Mouse (Mus musculus): ENCODE data around the gene Tekt5. TPM values are rescaled to one million over a fixed set of nuclear protein-coding genes. Genes with fewer than 3 reads are reported as not detected.
A peak's percentile ranks its signal among the peaks of the same experiment; 100 is the strongest.

Gene Tekt5
- total and polyA plus RNA-seq, 2 experiments: 0.07 to 0.09 TPM

- no peak for DNase-seq (ENCODE audit: extremely low read depth, low read depth, low spot score)
- Histone ChIP-seq H3K4me3 (ENCODE audit: insufficient read depth, low read depth, low read length) (no peak overlapping the region), H3K4me1 (ENCODE audit: control insufficient read depth, insufficient read depth, low read length) (peaks cover 2% of the 10 kb centered on the region; the same call in 1 of the 2 replicates), H3K9ac (ENCODE audit: low read depth, low read length) (no peak overlapping the region), H3K27me3 (ENCODE audit: control insufficient read depth, insufficient read depth, low read length) (no peaks in the 10 kb centered on the region), H3K36me3 (ENCODE audit: control insufficient read depth, insufficient read depth, low read length) (no peaks in the 10 kb centered on the region), H3K79me2 (ENCODE audit: control insufficient read depth, insufficient read depth, low read length) (no peaks in the 10 kb centered on the region), H3K27ac (replicated peaks; ENCODE audit: insufficient read depth, low read depth, low read length) (no peak overlapping the region)
- WGBS: 89% methylated on average over 6 of the region's 6 CpGs
- TF ChIP-seq CTCF (IDR thresholded peaks at IDR 0.05; ENCODE audit: low read depth, low read length) (no peak), POLR2A (IDR thresholded peaks at IDR 0.05; ENCODE audit: extremely low read depth, insufficient read depth, low read length) (no peak)
Observed at GRCm38 (mm10) chr16:10388634-10389365, 6.5 kb downstream of the Tekt5 start.

- Histone ChIP-seq H3K36me3 (ENCODE audit: control insufficient read depth, insufficient read depth, low read length) (no peaks in the 10 kb centered on the region), H3K79me2 (ENCODE audit: control insufficient read depth, insufficient read depth, low read length) (no peaks in the 10 kb centered on the region), H3K4me1 (ENCODE audit: control insufficient read depth, insufficient read depth, low read length) (peaks cover 2% of the 10 kb centered on the region; the same call in 1 of the 2 replicates), H3K27me3 (ENCODE audit: control insufficient read depth, insufficient read depth, low read length) (no peaks in the 10 kb centered on the region), H3K9ac (ENCODE audit: low read depth, low read length) (no peak overlapping the region), H3K4me3 (ENCODE audit: insufficient read depth, low read depth, low read length) (no peak overlapping the region), H3K27ac (replicated peaks; ENCODE audit: insufficient read depth, low read depth, low read length) (no peak overlapping the region)
- DNase-seq (ENCODE audit: extremely low read depth, low read depth, low spot score): no peak
- TF ChIP-seq CTCF (IDR thresholded peaks at IDR 0.05; ENCODE audit: low read depth, low read length) (no peak), POLR2A (IDR thresholded peaks at IDR 0.05; ENCODE audit: extremely low read depth, insufficient read depth, low read length) (no peak)
- 86% methylated on average over 12 of the region's 12 CpGs for WGBS
Observed at GRCm38 (mm10) chr16:10385261-10385660, 10.0 kb downstream of the Tekt5 start.

GRCm38 (mm10) chr16:10384544-10384943 is 10.7 kb downstream of the Tekt5 start:
- peaks cover 2% of the 10 kb centered on the region; the same call in 1 of the 2 replicates for H3K4me1 ChIP-seq (ENCODE audit: control insufficient read depth, insufficient read depth, low read length)
- no peak for DNase-seq (ENCODE audit: extremely low read depth, low read depth, low spot score)
- H3K36me3 ChIP-seq (ENCODE audit: control insufficient read depth, insufficient read depth, low read length): no peaks in the 10 kb centered on the region
- no peaks in the 10 kb centered on the region for H3K27me3 ChIP-seq (ENCODE audit: control insufficient read depth, insufficient read depth, low read length)
- no peaks in the 10 kb centered on the region for H3K79me2 ChIP-seq (ENCODE audit: control insufficient read depth, insufficient read depth, low read length)
- H3K27ac ChIP-seq (replicated peaks; ENCODE audit: insufficient read depth, low read depth, low read length): no peak overlapping the region
- 63% methylated on average over 3 of the region's 3 CpGs for WGBS
- no peak overlapping the region for H3K4me3 ChIP-seq (ENCODE audit: insufficient read depth, low read depth, low read length)
- no peak overlapping the region for H3K9ac ChIP-seq (ENCODE audit: low read depth, low read length)
- no peak for TF ChIP-seq POLR2A (IDR thresholded peaks at IDR 0.05; ENCODE audit: extremely low read depth, insufficient read depth, low read length)
- TF ChIP-seq CTCF (IDR thresholded peaks at IDR 0.05; ENCODE audit: low read depth, low read length): no peak

- 0 out of 2 replicates have a peak overlapping the region, but pooled peaks have one; percentile 14 for H3K9ac ChIP-seq (ENCODE audit: low read depth, low read length)
Observed at GRCm38 (mm10) chr16:10384060-10384497, 11.2 kb downstream of the Tekt5 start.

GRCm38 (mm10) chr16:10379531-10379930 is 15.8 kb downstream of the Tekt5 start:
- H3K4me3 ChIP-seq (ENCODE audit: insufficient read depth, low read depth, low read length): no peak overlapping the region
- no peak for TF ChIP-seq POLR2A (IDR thresholded peaks at IDR 0.05; ENCODE audit: extremely low read depth, insufficient read depth, low read length)
- no peak for TF ChIP-seq CTCF (IDR thresholded peaks at IDR 0.05; ENCODE audit: low read depth, low read length)
- 46% methylated on average over 2 of the region's 2 CpGs for WGBS
- no peak for DNase-seq (ENCODE audit: extremely low read depth, low read depth, low spot score)
- H3K79me2 ChIP-seq (ENCODE audit: control insufficient read depth, insufficient read depth, low read length): no peaks in the 10 kb centered on the region
- no peaks in the 10 kb centered on the region for H3K27me3 ChIP-seq (ENCODE audit: control insufficient read depth, insufficient read depth, low read length)
- no peak overlapping the region for H3K9ac ChIP-seq (ENCODE audit: low read depth, low read length)
- H3K4me1 ChIP-seq (ENCODE audit: control insufficient read depth, insufficient read depth, low read length): peaks cover 2% of the 10 kb centered on the region; the same call in 1 of the 2 replicates
- no peak overlapping the region for H3K27ac ChIP-seq (replicated peaks; ENCODE audit: insufficient read depth, low read depth, low read length)
- H3K36me3 ChIP-seq (ENCODE audit: control insufficient read depth, insufficient read depth, low read length): no peaks in the 10 kb centered on the region

More at GRCm38 (mm10) chr16:10384060-10384497, 11.2 kb downstream of the Tekt5 start:
- H3K4me3 ChIP-seq (ENCODE audit: insufficient read depth, low read depth, low read length): peak overlapping the region; percentile 53
- peaks cover 2% of the 10 kb centered on the region; the same call in 1 of the 2 replicates for H3K4me1 ChIP-seq (ENCODE audit: control insufficient read depth, insufficient read depth, low read length)
- WGBS: 17% methylated on average over 8 of the region's 8 CpGs
- no peak overlapping the region for H3K27ac ChIP-seq (replicated peaks; ENCODE audit: insufficient read depth, low read depth, low read length)
- TF ChIP-seq CTCF (IDR thresholded peaks at IDR 0.05; ENCODE audit: low read depth, low read length) (no peak), POLR2A (IDR thresholded peaks at IDR 0.05; ENCODE audit: extremely low read depth, insufficient read depth, low read length) (no peak)
- H3K79me2 ChIP-seq (ENCODE audit: control insufficient read depth, insufficient read depth, low read length): no peaks in the 10 kb centered on the region
- H3K36me3 ChIP-seq (ENCODE audit: control insufficient read depth, insufficient read depth, low read length): no peaks in the 10 kb centered on the region
- peak; percentile 26 for DNase-seq (ENCODE audit: extremely low read depth, low read depth, low spot score)
- no peaks in the 10 kb centered on the region for H3K27me3 ChIP-seq (ENCODE audit: control insufficient read depth, insufficient read depth, low read length)

GRCm38 (mm10) chr16:10377286-10377685 is 18.0 kb downstream of the Tekt5 start:
- DNase-seq (ENCODE audit: extremely low read depth, low read depth, low spot score): no peak
- no peak for TF ChIP-seq CTCF (IDR thresholded peaks at IDR 0.05; ENCODE audit: low read depth, low read length)
- 20% methylated on average over 1 of the region's 1 CpGs for WGBS

More at GRCm38 (mm10) chr16:10377286-10377685, 18.0 kb downstream of the Tekt5 start:
- Histone ChIP-seq H3K4me1 (ENCODE audit: control insufficient read depth, insufficient read depth, low read length) (no peaks in the 10 kb centered on the region), H3K79me2 (ENCODE audit: control insufficient read depth, insufficient read depth, low read length) (no peaks in the 10 kb centered on the region), H3K4me3 (ENCODE audit: insufficient read depth, low read depth, low read length) (no peak overlapping the region), H3K36me3 (ENCODE audit: control insufficient read depth, insufficient read depth, low read length) (no peaks in the 10 kb centered on the region), H3K27me3 (ENCODE audit: control insufficient read depth, insufficient read depth, low read length) (no peaks in the 10 kb centered on the region), H3K9ac (ENCODE audit: low read depth, low read length) (no peak overlapping the region), H3K27ac (replicated peaks; ENCODE audit: insufficient read depth, low read depth, low read length) (no peak overlapping the region)
